Mouse (Mus musculus) liver, adult 2 months (tissue): Measurements from ENCODE around the gene Plxna1.

Source experiments
- CTCF ChIP-seq: fragments of 200-500 bp; IDR thresholded peaks from 2 replicates; pipeline ENCODE4 v1.5.1; 2011; ENCODE audit warnings: low read depth, low read length, control low read depth
- POLR2A ChIP-seq: fragments of 200-500 bp; IDR thresholded peaks from 2 replicates; pipeline ENCODE4 v1.6.1; 2011; ENCODE audit warnings: low read length, control low read depth; ENCODE audit not compliant: insufficient read depth; ENCODE audit errors: extremely low read depth

GRCm38 (mm10) chr6:89288156-89288555 lies 74.3 kb downstream of the Plxna1 start:
- TF ChIP-seq CTCF (no peak), POLR2A (no peak)
